Mouse (Mus musculus) neural tube, embryonic 10.5 days (tissue): Measurements from ENCODE around the gene Rgs3.
A peak's percentile ranks its signal among the peaks of the same experiment; 100 is the strongest.

ENCODE experiments used
- DNase-seq: peaks from one replicate; pipeline ENCODE4 v3.0.0-alpha.2; 2017; ENCODE audit warnings: low spot score; ENCODE audit errors: extremely low spot score

Gene Rgs3

DNA sequence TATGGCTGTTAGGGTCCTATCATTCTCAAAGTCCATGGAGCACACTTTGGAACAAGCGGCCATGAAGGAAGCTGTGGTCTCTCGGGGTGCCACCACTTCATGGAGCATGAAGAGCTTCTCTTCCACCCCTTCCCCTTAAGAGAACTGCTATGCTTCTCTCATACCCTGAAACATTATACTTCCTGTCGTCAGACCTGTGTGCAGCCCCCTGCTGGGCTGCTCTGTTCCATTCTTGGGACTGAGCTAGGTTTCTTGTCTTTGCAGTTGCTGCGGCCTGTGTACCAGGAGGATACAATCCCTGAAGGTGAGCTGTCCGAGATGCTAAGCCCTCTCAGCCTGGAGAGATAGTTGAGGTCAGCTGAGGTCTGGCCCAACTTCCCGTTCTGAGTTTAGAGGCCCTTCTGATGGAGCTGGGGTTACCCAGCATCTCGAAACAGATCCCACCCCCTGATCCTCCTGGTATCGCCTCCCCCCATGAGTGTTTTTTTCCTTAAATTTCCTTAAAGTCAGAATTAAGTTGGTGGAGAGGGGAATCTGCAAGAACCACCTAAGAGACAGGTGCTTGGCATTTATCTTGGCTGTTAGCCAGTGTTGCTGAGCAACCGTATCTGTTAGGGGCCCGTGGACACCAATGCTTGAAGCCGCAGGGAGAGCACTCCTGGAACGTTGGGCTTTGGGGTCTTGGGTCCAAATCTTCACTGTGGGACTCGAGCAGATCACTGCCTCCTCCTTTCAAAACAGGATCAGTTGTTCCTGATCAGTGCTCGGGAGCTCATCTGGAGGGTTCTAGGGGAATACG, 66.8 kb downstream of the Rgs3 start:
- no peak for DNase-seq

DNA sequence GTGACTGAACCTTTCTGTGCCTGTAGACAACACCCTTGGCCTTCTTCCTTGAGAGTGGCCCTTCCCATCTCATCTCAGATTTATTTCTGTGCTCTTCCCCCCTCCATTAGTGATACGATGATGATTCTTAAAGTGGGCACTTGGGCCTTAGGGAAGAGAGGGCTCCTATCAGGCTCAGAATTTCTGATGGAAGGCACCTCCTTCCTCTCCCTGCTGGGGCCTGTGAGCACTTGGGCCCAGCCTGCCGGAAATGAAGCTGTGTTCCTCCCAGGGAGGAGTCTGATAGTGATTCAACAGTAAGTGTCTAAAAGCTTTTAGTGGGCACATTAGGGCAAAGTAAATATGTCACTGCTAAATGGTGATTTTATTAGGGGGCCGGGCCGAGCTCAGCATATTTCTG, 67.7 kb downstream of the Rgs3 start:
- no peak for DNase-seq

GRCm38 (mm10) chr4:62628547-62628946, 68.9 kb downstream of the Rgs3 start:
- no peak for DNase-seq

GRCm38 (mm10) chr4:62629461-62629860, 69.8 kb downstream of the Rgs3 start:
- peak; percentile 30 for DNase-seq

DNA sequence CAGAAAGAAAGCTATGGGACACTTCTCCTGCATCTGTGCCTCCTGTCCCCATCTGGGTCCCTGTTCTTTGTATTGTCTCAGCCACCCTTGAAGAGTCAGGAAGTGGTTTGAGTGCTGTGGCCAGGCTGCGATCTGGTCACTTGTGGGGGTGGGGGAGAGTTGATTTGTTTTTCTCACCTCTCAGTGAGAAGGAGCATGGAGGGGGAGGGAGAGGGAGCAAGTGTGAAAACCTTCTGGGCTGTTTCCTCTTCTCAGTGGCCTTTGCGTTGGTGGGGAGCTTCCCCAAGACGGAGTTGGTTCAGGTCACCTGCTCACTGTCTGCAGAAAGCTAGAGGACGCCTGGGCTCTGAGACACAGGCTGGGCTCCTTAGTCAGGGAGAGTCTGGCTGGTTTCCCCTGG, 70.3 kb downstream of the Rgs3 start:
- peak; percentile 22 for DNase-seq

GRCm38 (mm10) chr4:62633243-62633642, 73.6 kb downstream of the Rgs3 start:
- no peak for DNase-seq

DNA sequence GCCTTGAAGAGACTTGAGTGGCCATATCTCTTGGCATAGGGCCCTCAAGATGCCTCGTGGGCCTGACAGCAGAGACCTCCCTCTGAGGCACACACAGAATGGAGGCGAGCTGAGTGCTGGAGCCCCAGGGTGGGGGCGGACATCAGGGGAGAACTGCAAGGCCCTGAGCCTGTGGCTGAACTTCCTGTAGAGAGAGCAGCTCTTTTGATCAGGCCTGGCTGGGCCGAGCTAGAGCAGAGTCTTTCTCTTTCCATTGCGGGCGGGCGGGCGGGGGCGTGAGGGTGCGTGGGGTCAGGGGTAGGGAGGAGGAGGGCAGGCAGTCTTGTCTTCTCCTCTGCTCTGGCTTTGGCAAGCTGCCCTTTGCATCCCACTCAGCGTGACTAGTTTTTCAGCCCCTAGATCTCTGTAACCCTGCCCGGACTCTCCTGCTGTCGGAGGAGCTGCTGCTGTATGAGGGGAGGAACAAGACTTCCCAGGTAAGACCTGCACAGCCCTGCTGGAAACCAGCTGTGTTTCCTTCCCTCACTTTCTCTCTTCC, 74.5 kb downstream of the Rgs3 start:
- no peak for DNase-seq

- DNase-seq, result no peak
Observed at GRCm38 (mm10) chr4:62634840-62635239, 75.2 kb downstream of the Rgs3 start.

- DNase-seq, result no peak
Observed at GRCm38 (mm10) chr4:62636047-62636446, 76.4 kb downstream of the Rgs3 start.

GRCm38 (mm10) chr4:62637856-62638604, 78.4 kb downstream of the Rgs3 start:
- DNase-seq, result no peak

DNA sequence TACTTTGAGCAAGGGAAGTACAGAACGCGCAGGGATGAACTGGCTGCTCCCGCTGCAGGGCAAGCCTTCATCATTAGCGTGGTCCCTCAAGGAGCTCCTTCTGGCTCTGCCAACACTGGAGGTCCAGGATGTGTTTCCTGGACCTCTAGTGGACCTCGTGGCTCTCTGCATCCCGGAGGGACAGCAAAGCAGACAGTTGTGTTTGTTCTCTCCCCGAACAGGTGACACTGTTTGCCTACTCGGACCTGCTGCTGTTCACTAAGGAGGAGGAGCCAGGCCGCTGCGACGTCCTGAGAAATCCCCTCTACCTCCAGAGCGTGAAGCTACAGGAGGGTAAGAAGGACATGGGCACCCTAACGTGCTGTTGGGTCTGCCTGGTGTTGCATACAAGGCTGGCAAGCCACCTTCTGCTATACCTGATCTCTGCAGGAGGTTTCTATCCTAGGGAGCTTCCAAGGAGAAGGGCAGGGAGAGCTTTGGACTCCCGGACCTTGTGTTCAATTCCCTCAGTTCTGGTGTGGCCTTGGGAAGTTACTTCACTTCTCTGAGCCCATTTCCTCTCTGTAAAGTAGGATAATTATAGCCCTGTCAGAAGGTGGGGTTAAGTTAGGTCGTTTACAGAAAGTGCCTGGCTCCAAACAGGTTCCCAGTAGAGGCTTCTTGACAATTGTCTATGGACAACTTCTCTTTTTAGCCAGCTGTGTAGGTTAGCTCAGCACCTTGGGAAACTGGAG, 81.0 kb downstream of the Rgs3 start:
- no peak for DNase-seq

- DNase-seq, result no peak
Observed at GRCm38 (mm10) chr4:62641230-62641589, 81.6 kb downstream of the Rgs3 start.

- no peak for DNase-seq
Observed at GRCm38 (mm10) chr4:62641656-62642055, 82.0 kb downstream of the Rgs3 start.

DNA sequence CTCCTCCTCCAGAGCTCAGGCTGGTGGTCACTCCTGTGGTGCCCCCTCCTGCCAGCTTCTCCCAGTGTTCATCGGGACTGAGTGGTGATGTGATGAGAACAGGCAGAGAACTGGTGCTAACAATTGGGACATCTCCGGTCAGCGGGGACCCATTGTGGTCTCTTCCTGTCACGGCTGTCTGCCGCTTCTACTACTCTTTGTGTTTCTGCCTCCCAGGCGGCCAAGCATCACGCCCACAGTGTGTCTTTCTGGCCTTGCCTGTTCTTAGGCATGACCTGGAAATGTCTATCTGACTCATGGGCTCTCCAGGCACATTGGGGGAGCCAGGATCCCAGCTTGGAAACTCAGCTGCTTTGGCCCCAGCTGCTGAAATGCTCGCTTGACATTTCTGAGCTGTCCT, 83.8 kb downstream of the Rgs3 start:
- DNase-seq, result no peak

- no peak for DNase-seq
Observed at GRCm38 (mm10) chr4:62644031-62644793, 84.6 kb downstream of the Rgs3 start.

GRCm38 (mm10) chr4:62646556-62647248, 87.1 kb downstream of the Rgs3 start:
- DNase-seq, result no peak

DNA sequence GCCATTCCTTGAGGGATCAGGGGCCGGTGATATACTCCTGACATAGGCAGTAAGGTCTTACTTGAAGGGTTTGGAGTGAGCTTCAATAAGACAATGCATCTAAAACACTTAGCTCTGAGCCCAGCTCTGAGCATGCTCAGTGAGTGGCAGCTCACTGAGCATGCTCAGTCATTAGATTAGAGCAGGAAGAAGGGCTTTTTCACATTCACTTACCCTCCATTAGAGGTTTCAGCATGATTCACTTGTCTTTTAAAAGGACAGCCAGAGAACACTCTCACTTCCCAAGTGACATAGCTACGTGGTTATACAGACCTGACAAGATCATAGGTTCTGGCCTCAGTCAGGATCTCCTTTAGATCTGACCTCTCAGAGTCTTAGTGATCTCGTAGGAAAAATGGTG, 89.2 kb downstream of the Rgs3 start:
- DNase-seq, result no peak

GRCm38 (mm10) chr4:62649536-62650230, 90.0 kb downstream of the Rgs3 start:
- no peak for DNase-seq

GRCm38 (mm10) chr4:62651179-62651760, 91.6 kb downstream of the Rgs3 start:
- no peak for DNase-seq

DNA sequence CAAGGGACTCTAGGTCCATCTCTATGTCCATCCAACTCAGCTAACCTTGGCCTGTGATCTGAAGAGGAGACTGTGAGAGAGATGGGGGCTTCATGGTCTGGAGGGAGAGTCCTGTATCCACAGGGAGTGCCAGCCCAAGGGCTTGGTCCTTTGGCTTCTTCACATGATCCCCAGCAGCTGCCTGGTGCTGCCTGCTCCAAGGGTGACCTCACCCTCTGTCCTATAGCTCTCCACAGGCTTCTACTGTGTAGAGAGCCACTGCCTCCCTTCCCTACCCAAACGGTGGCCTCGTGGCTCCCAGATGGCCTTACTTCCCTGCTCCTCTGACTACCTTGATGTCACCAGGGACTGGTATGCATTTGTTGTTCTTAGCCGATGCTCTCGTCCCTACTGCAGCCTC, 92.6 kb downstream of the Rgs3 start:
- DNase-seq, result no peak
